Mouse (Mus musculus) megakaryocyte, adult 5-6 weeks (primary cell): Measurements from ENCODE around the gene Hnrnpa3. TPM values are rescaled to one million over a fixed set of nuclear protein-coding genes. Genes with fewer than 3 reads are reported as not detected.
"Not testable (repeated sequence)": the region's sequence is repeated elsewhere in the genome, so short reads cannot be mapped to it uniquely, and the experiment has no call there.

ENCODE experiments used
- ATAC-seq: 2 replicates; pipeline ENCODE4 v1.8.0; 2016; ENCODE audit warnings: mild to moderate bottlenecking, inconsistent platforms; ENCODE audit not compliant: poor library complexity, severe bottlenecking
- total RNA-seq, 2 experiments: library from RNA; stranded (forward) in 1 of 2; stranded (reverse) in 1 of 2; fragments of 153-499, 151-499 nt in 1 of 2; fragments of 221-1000, 200-1000 nt in 1 of 2; gene quantifications; 2 replicates each; pipeline versions ENCODE4 v1.2.3 to v1.2.4; 2015 to 2017

Hnrnpa3 gene
- total RNA-seq, 2 experiments from 2014 or later = 223 to 596 TPM

DNA sequence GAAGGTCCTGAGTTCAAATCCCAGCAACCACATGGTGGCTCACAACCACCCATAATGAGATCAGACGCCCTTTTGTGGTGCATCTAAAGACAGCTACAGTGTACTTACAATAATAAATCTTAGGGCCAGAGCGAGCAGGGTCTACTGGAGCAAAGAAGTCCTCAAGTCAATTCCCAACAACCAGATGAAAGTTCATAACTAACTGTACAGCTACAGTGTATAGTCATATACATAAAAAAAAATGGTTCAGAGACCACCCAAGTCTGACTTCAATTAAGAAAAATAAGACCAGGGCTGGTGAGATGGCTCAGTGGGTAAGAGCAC, 12.2 kb downstream of the Hnrnpa3 start:
- no peak for ATAC-seq

DNA sequence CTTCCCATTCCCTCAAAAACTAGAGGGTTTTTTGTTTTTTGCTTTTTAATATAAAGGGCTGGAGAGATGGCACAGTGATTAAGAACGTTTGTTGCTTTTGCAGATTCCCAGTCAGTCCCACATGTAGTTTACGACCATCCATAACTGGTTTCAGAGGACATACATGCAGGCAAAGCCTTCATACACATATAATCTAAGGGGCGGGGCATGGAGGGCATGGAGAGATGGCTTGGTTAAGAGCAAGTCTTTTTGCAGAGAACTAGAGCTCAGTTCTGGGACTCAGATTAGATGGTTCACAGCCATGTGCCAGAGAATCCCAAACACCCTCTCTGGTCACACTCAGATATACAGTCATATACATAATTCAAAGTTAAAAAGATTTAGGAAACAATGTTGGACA, 13.5 kb downstream of the Hnrnpa3 start:
- no peak for ATAC-seq

DNA sequence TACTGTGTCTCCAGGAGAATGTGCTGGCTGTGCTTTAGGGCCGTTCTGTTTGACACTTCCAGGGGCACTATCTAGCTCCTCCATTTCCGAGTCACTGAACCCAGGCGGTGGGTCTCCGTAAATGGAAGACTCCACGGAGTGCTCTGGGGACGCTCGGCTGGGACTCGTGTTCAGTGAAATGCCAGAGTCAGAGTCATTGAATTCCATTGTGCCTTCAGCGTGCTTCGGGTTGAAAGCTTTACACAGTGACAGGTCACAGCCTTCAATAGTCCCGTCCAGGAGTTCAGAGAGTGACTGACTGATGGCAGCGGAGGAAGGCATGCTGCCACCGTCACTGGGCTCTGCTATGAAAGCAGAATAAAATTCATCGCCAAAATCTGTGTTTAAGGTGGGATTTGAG, 17.5 kb downstream of the Hnrnpa3 start:
- ATAC-seq = no peak

DNA sequence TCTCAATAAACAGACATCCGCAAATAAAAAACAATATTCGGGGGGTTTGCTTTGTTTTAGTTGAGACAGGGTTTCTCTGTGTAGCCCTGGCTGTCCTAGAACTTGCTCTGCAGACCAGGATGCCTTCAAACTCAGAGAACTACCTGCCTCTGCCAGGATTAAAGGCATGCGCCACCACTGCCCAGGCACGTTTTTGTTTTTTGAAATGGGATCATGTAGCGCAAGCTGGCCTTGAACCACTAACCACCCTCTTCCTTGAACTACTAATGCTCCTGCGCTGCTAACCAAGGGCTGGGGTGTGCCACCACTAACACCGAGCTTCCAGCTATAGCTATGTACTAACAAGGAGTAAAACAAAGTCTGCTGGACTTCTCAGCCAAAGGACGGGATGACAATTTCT, 20.9 kb downstream of the Hnrnpa3 start:
- no peak for ATAC-seq

DNA sequence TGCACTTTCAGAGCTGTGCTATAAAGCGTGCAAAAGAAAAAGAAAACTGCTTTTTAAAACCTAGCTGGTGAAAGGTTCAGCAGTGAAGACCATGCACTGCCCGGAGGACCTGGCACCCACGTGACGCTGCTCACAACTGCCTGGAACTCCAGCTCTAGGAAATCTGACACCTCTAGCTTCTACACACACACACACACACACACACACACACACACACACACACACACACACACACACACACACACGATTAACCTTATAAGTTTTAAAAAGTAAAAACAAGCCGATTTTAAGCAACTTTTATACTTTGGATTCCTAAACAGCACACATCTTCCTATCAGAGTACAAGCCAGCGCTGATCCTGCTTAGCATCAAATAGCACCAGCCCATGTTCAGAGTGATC, 22.4 kb downstream of the Hnrnpa3 start:
- no peak for ATAC-seq

DNA sequence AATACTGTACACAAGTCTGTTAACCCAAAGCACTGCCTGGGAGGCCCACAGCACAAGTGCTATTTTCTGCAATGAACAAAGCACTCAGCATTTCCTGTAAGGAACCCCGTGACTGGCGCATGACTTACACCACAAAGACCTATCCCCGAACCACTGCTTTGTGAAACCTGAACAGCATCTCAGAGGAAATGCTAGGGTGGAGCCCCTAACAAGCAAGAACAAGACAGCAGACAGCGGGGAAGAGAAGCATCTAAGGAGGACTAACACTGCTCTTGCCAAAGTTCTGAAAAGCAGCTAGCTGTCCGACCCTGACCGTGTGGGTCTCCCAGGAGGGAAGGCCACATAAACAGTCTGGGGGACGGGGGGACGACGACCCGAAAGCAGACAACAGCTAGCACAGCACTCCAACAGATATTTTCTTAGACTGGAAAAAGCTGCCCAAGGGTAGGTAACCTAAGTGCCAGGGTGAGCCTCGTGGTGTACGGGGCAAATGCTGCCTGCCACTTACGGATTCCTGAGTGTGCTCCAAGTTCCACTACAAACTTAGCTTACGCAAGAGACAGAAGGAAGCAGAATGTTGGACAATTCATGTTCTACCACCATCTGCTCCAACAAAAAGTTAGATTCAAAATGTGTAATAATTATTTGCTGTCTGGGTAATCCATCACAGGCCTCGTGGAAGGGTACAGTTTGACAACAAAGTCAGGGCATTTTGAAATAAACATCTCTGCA, 24.1 kb downstream of the Hnrnpa3 start:
- peak; percentile 82 for ATAC-seq

DNA sequence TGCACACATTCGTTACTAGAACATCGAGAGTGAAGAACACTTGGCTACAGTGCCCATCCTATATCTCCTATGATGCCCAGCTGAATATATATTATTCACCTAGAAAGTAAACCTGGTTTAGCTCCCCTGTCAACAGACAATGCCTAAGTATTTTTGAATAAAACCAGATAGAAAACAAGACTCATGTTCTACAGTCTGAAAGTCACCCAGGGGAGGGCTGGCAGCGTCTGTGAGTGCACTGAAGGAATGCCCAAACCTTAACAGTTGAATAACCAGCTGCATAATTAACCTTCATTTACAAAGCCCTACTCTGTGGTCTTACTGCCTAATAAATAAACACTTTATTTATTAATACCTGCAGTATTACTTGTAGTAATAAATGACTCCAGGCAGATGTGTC, 25.5 kb downstream of the Hnrnpa3 start:
- ATAC-seq = no peak

DNA sequence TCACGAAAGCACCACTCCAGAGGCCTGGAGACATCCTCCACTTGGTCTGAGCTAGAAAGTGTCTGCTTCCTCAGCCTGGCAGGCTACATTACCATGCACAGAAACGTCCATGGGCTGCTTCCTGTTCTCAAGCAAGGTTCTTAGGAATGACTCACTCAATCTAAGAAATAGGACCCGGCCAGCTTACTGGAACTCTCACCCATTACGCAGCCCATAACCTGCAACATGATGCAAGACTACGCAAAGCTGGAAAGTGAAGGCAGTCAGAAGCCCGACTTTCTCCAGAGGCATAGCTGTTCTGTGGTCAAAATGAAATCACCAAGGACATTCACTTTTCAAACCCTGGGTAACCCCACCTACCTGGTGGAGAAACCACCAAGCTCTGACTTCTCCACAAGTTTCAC, 26.4 kb downstream of the Hnrnpa3 start:
- ATAC-seq = peak; percentile 78

DNA sequence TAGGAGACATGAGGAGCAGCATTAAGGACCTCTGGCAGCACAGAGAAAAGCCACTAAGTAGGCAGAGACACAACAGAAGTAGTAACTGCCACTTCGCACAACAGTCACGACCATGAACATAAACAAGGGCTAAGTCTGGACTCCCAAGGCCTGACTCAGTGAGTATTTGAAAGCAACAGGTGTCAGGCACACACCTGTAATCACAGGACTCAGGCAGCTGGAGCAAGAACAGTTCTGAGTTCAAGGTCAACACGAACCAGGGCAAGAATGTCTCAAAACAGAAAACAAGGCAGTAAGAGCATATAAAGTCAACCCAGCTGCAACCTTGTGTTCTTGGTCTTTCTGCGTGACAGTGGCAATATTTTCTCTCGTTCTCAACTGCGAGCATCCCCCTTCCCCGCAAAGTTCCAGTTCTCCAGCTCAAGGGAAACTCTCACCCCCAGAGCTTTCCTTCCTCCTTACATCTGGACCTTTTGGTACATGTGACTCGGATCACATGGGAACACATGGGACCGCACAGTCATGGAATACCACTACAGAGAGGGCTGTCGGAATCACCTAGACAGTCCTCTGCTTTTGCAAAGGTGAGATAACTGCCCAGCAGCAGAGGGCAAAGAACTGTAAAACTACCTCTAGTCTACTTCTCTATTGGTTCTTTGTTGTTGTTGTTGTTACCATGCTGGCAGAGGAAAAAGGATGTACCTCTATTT, 28.1 kb downstream of the Hnrnpa3 start:
- ATAC-seq = no peak

DNA sequence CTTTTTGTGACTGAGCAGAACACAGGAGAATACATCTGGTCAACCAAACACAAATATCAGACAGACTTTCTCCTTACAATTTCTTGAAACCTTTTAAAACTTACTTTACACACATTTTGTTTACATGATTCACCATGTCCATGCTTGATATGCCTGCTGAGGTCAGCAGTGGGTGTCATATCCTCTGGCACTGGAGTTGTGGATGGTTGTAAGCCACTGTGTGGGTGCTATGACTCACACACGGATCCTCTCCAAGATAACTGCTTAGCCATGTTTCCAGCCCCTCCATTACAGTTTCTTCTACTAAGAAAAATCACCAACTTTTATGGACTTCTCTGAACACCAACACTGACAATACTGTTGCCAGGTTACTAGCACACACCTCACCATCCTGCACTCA, 29.8 kb downstream of the Hnrnpa3 start:
- ATAC-seq = no peak

DNA sequence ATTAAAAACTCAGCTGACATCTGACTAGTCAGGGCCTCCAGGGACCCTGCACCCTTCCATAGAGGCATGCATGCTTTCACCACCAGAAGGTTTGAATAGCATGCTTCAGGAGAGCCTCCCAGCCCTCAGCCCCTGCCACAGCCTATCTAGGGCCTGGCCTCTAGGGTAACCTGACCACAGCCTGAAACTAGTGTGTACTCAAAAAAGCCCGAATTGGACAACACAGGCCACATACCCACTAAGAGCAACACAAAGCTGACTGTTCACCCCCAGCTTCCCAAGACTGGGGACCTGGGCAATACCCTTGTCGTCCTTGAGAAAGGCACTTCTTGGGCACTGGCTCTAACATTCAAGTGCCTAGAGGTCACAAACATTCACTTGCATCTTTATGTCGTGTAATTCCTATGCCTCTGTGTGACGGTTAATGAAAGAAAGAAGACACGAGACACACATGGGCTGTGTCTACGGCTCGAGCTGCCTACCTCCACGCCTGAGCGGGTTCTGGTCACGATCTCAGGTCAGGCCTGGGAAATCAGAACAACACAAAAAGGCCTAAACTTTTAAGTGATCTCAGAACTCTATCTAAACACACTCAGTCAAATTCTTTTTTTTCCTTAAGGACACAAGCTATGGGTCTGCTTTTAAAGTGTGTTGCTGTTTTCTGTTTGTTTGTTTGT, 30.6 kb downstream of the Hnrnpa3 start:
- ATAC-seq = no peak

DNA sequence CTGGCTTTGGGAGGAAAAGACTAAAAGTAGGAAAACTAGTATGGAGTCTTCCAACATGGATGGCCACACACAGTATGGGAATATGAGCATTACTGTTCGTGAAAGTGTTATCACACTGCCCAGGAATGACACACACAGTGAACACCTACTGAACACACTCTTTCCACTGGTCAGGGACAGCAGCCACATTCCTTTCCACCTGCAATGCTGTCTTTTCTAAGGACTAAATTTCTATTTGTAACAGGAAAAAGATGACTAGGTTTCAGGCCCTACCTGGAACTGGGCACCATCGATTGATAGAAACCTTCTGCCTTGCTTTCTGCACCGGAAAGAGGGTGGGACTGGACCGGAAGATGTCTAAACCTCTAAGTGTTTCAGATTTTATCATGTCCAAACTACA, 31.6 kb downstream of the Hnrnpa3 start:
- ATAC-seq = no peak

DNA sequence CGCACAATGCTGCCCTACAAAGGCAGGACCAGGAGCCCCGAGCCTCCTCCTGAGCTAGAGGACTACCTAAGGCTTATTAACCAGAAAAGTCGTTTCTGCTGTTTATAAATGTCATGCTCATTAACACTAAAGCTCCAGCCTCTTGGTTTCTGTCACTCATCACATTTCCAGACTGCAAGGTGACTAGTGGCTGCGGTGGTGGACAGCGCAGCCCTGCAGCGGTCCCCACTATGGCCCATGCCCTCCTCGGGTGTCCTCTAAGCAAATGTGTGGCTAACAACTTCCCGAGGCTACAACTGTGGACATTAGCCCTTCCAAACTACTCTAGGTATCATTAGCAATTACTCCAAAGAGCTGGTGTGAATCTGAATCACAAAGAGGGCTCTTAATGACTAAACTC, 32.3 kb downstream of the Hnrnpa3 start:
- ATAC-seq = no peak

DNA sequence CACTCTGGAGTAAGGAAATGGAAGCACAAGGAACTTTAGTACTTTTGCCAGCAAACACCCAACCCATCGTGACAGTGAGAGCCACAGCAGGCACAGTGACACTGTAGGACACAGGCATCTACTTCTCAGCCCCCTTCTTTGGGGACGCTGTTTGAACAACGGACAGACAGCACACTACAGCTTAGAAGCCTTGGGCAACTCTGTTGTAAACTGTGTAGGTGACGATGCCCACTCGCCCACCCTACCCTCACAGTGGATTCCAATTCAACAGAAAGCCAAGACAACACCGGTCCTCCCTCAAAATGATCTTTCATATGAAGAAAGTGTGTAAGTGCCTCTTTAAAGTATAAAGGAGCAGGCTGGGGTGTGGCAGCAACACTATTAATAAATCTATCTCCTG, 33.3 kb downstream of the Hnrnpa3 start:
- no peak for ATAC-seq

DNA sequence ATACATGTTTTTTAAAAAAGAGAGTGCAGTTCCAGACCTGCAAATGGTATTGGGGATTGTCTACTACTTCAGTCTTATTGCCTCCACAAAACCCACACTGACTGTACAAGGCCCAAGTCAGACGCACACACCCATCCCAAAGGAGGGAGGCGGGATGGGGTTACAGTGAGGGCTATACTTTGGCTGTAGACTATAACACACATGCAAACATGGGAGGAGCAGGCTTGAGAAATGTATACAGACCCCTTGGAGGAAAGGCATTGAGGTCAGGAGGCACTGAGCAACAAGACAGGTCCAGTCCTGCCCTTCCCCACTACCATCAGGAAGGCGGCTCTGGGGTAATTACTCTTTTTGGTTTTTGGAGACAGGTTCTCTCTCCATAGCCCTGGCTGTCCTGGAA, 35.9 kb downstream of the Hnrnpa3 start:
- ATAC-seq = not testable (repeated sequence)

DNA sequence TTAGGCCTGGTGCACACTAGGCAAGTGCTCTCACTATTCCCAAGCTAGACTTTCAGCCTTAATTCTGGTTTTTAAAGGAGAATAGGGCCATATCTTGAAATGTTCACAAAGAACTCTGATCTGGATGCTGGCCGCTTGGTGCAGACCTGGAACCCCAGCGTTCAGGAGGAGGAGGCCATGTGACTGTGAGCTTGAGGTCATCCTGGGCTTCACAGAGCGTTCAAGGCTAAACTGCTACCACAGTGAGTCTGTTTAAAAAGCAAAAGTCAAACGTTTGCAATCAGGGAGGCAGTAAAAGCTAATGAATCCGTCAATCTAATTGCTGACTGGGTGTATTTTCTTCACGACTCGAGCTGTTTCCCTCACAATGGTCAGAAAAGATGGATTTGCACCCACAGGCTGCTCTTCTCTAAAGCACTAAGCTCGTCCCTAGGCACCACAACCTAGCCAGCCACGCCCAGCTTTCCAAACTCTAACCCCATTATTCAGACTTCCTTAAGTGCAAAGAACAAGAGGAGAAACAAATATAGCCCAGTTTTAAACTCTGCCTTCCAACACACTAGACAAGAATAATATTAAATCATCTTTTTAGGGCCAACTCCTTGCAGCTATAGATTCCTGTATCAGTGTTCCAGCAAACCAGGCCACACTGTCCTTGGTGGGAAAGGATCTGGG, 36.8 kb downstream of the Hnrnpa3 start:
- peak; percentile 16; the same call in 1 of the 2 replicates for ATAC-seq

DNA sequence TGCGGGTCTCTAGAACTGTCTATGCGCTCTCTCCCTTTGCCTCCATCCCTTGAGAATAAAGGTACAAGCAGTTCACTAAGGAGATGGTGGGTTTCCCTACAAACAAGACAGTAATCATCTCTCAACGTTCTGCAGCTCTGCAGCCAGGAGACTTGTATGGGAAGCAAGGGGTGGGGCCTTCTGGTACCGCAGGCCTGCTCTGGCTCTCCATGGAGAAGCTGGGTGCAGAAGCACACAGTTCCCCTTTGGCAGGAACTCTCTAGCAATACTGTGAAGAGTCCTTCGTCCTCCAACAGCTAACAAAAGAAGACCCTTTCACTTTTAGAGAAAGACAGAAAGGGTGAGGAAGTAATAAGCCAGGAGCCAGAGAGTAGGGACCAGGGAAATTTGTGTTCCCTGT, 37.3 kb downstream of the Hnrnpa3 start:
- ATAC-seq = peak; percentile 80

DNA sequence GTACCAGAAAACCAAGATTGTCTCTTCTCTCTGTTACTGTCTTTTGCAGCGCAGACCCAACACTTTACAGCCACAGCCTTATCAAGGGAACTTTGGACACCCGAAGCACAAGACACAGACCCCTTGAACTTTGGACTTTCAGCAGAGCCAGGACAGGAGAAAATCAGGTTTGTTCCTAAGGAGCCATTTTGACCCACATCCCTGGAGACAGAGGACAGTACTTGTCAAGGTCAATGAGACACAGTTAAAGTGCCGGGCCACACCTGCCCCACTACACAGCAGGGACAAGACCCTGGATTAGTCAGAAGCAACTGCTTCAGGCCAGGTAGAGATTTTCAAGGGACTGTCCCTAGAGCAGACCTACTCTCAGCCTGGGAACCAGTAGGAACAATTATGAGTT, 38.2 kb downstream of the Hnrnpa3 start:
- ATAC-seq = no peak

DNA sequence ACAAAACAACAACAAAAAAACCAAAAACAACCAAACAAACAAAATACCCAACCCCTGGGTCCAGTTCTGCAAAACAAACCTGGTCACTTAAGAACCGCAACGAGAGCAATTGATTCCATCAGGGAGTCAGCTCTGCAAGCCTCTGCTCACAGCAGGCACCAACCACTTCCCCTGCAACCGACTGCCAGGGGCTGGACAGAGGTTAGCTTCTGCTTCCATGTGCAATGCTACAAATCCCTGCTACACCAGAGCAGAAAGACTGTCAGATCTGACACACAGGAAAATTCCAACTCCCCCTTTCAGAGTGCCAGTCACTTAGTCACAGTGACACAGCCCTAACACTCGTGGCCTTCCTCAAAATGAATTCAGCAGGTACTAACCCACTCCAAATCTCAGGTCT, 38.9 kb downstream of the Hnrnpa3 start:
- peak; percentile 66 for ATAC-seq

DNA sequence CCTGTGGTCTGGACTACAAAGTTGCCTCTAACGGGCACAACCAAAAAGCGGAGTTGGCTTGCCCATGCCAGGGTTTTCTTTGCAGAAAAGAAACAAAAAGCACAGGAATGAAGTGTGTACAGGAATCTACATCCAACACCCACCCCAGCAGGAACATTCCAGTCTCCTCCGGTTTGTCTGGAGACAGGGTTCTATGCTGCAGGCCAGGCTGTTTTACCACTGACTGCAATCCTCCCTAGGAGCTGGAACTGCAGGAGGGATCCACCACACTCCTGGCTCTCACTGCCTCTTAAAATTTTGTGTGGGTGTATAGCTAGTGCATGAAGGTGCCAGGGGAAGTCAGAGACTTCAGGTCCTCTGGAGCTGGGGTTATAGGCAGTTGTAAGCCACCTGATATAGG, 39.8 kb downstream of the Hnrnpa3 start:
- ATAC-seq = no peak

DNA sequence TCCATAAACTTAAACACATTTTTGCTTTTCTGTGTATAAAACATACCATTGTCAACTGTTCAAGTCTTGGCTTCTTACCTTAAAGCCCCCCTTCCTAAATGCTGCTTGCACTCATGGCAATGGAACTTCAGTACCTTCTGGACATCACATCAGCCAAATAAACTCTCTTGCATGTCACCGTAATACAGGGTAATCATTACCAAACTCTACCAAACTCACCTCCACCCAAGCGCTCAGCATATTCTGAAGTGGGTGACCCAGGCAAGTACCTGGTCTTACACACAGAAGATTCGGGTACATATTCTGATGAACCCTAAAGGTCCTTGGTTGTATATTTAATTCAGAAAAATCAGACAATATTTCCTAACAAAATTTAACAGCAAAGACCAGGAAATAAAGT, 41.5 kb downstream of the Hnrnpa3 start:
- ATAC-seq = no peak

DNA sequence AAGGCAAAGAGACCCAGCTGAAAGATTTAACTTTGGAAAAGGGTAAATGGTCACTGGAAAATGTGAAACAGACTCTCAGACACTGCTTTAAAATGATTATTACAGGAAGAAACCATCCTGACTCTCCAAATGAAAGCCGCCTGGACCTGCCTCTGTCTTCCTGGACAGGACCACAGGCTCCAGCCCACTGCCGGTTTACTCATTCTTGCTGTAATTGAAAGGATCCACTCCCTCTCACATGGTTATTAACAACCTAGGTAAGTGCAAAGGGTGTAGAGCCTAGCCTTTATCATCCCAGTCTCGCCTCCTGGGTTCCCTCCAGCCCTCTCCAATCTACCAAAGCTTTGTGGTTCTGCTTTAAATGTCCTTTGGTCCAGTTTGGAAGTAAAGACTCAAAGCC, 42.1 kb downstream of the Hnrnpa3 start:
- ATAC-seq = no peak
